Mouse (Mus musculus): ENCODE data around the gene Duoxa2. TPM values are rescaled to one million over a fixed set of nuclear protein-coding genes. Genes with fewer than 3 reads are reported as not detected.

Duoxa2 gene
- polyA plus RNA-seq (2012; rRNA removed): 0.05 and 0.18 TPM in 2 replicates

DNA sequence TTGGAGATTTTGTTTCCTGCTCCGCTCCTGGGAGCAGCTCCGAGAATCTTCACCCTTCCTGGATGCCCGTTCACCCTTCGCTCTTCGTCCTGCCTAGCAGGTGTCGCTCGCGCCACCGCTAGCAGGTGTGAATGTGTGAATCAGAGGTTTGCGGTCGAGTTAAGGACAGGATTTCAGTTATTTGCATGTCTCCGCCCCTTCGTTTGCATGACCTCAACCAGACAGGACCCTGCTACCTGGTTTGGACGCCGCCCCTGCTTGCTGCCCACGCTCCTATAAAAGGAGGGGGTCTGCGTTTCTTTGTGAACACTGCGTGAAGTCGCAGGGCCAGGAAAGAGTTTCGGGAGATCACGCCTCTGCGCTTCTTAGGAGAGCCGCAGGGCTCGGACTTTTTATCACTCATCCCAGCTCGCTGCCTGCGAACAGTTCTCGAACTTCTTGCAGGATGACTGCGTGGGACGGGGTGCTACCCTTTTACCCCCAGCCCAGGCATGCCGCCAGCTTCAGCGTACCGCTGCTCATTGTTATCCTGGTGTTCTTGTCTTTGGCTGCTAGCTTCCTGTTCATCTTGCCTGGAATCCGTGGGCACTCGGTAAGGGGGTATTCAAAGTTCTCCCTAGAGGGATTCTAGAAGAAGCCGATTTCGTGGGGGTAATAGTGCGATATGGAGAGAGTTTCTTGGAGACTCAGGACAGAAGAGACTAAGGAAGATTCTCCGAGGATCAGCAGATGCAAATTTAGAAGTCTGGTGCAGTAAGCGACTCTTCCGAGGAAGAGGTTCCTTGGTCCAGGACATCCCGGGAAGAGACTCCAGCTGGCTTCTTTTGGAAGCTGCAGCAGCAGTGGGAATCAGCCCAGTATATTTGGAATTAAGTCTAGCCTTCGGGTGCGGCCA lies at the start of gene Duoxa2:
Gene Duoxa2 (plus strand): TSS at position 305 of the 895 bp plus-strand sequence.

DNA sequence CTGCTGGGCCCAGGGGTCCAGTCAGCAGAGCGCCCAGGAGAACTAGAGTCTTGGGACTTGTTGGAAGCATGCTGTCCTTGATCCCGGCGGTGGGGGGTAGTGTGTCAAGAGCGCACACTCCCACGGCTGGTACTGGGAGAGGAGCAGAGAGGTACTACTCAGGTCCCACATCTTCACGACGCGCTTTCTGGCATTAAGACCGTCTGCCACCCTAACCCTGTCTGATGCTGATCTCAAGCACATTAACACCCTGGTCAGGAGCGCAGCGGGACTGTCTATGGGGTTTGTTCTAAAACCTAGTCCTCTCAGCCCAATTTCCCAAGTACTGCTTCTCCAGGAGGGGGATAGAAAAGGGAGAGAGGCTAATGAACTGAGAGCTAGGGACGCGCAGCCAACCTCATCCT lies 602 bp upstream of the Duoxa2 start, which contains the start of gene Duox2:
Gene Duox2 (minus strand): TSS at position 354 of the 404 bp plus-strand sequence.

DNA sequence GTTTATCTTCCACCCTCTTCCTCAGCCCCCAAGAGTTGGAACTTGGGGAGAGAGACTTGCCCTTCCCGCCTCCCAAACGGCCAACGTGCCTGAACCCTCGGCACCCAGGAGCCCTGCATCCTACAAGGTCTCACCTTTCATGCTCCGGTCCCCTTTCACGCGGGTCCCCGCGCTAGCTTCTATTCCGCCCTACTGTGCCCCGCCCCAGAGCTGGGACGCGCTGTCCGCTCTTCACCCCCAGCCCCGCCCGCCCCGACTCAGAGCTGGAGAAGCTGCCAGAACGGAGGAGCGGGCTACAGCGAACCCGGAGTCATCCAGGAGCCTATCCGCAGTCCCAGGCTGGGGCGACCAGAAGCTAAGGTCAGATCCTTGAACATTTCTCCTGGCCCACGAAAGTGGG lies 14.8 kb downstream of the Duoxa2 start, which contains the start of gene Duoxa1:
Gene Duoxa1 (minus strand): TSS at position 195 of the 400 bp plus-strand sequence.

DNA sequence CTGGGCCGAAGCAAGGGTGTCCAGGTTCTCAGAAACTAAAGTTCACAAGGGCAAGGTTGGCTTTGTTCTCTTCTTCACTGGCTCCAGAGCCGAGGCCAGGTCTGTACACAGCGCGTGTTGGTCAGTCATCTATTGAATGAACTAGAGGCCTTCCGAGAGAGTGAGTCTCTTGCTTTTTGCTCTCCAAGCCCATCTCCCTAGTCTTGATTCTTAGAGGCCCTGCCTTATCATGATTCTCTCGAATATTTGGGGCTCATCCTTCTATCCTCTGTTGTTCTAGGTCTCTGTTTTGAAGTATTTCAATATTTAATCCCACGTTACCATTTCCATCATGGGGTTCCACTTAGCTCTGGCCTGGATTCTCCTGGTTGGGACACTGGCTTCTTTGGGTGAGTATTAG lies 16.7 kb downstream of the Duoxa2 start, which contains the start of gene Duox1:
Gene Duox1 (plus strand): TSS at position 301 of the 400 bp plus-strand sequence.

Other genes with a start within 250 kb of the Duoxa2 start
- 12.9 and 14.0 TPM in 2 replicates for gene Spg11, start 180.5 kb upstream of the Duoxa2 start, polyA plus RNA-seq (2012; rRNA removed)
- gene B2m, start 151.2 kb upstream of the Duoxa2 start, polyA plus RNA-seq (2012; rRNA removed): 82.4 and 110 TPM in 2 replicates
- not detected in 2 replicates for gene Trim69, start 138.2 kb upstream of the Duoxa2 start, polyA plus RNA-seq (2012; rRNA removed)
- gene Patl2, start 112.7 kb upstream of the Duoxa2 start, polyA plus RNA-seq (2012; rRNA removed): 0.04 TPM in 1 of 2 replicates, not detected in the other
- gene Terb2, start 112.6 kb upstream of the Duoxa2 start, polyA plus RNA-seq (2012; rRNA removed): not detected in 2 replicates
- 12.4 and 12.8 TPM in 2 replicates for gene Sord, start 64.2 kb upstream of the Duoxa2 start, polyA plus RNA-seq (2012; rRNA removed)
- 0.07 and 0.11 TPM in 2 replicates for gene Duox2, start 451 bp upstream of the Duoxa2 start, polyA plus RNA-seq (2012; rRNA removed)
- 0.16 and 0.56 TPM in 2 replicates for gene Duoxa1, start 14.8 kb downstream of the Duoxa2 start, polyA plus RNA-seq (2012; rRNA removed)
- gene Duox1, start 16.8 kb downstream of the Duoxa2 start, polyA plus RNA-seq (2012; rRNA removed): 0.09 and 0.15 TPM in 2 replicates
- gene Shf, start 70.3 kb downstream of the Duoxa2 start, polyA plus RNA-seq (2012; rRNA removed): 77.8 and 78.5 TPM in 2 replicates
- gene Slc28a2, start 127.6 kb downstream of the Duoxa2 start, polyA plus RNA-seq (2012; rRNA removed): 0.06 and 0.18 TPM in 2 replicates
- gene Gm14085, start 186.0 kb downstream of the Duoxa2 start, polyA plus RNA-seq (2012; rRNA removed): 0.01 TPM in 1 of 2 replicates, not detected in the other